19 mouse cellular contexts compared by ENCODE assay signal in genomic region chr7:101070406-101070805, GRCm38 (mm10). TPM values are rescaled to one million over a fixed set of nuclear protein-coding genes. Genes with fewer than 3 reads are reported as not detected.
DNase-seq lines count a peak whose midpoint lies in the region; ATAC-seq and TF ChIP-seq lines count a peak whose summit lies in the region.
"Had no signal": no experiment of that assay in that cellular context is flagged by ENCODE, and none has a peak within 500 bp of the region (broad histone marks: within the 10 kb centered on the region; RNA-seq: fewer than 3 reads in every experiment).

No protein-coding gene starts in this region.

- no peak overlapping the region for H3K4me3 ChIP-seq in liver, embryonic 13.5 days (replicated peaks)
- no peak overlapping the region for H3K4me3 ChIP-seq in liver, embryonic 11.5 days (ENCODE audit: low read depth, low read length)
- H3K4me3 ChIP-seq in bone marrow macrophage, adult 2 months (ENCODE audit: insufficient read depth, low read length) = no peak overlapping the region
- no peak overlapping the region for H3K4me3 ChIP-seq in hindbrain, embryonic 10.5 days
- H3K4me3 ChIP-seq: forebrain, embryonic 13.5 days; midbrain, embryonic 10.5 days; neural tube, embryonic 13.5 days had no signal

- no peak for TF ChIP-seq POLR2A in bone marrow macrophage, adult 2 months (IDR thresholded peaks at IDR 0.05; ENCODE audit: borderline replicate concordance, low read depth, low read length)

- ATAC-seq in liver, embryonic 13.5 days (ENCODE audit: low read depth) = no peak
- no peak for ATAC-seq in liver, embryonic 11.5 days (replicated peaks; ENCODE audit: low FRiP score)
- ATAC-seq in megakaryocyte, adult 5-6 weeks (ENCODE audit: poor library complexity, severe bottlenecking) = peak; percentile 51
- ATAC-seq: forebrain, embryonic 13.5 days had no signal

- intact Hi-C loops in heart, postnatal 36 days (cut with DNase I) = no loop called here

- H3K36me3 ChIP-seq in liver, embryonic 13.5 days = no peaks in the 10 kb centered on the region
- no peaks in the 10 kb centered on the region for H3K36me3 ChIP-seq in liver, embryonic 11.5 days (ENCODE audit: control insufficient read depth, insufficient read depth, low read length)
- H3K36me3 ChIP-seq in hindbrain, embryonic 10.5 days = no peaks in the 10 kb centered on the region
- H3K36me3 ChIP-seq: midbrain, embryonic 10.5 days; neural tube, embryonic 13.5 days had no signal

- DNase-seq in heart, adult 18-20 months = peak; percentile 48 to 50
- no peak for DNase-seq in heart, postnatal 36 days
- no peak for DNase-seq in liver, embryonic 13.5 days
- no peak for DNase-seq in liver, embryonic 11.5 days (ENCODE audit: low spot score)
- DNase-seq in yolk sac, embryonic 10.5 days (ENCODE audit: low spot score) = no peak
- DNase-seq in hindbrain, embryonic 10.5 days (ENCODE audit: low spot score) = no peak
- DNase-seq: adrenal gland, adult 2 months; B cell, adult 2 months; cerebellum, adult 18-20 months; kidney, adult 2 months; lung, adult 2 months; right cerebral cortex, postnatal 4 days had no signal

- no peaks in the 10 kb centered on the region for H3K27me3 ChIP-seq in liver, embryonic 13.5 days
- H3K27me3 ChIP-seq in liver, embryonic 11.5 days (replicated peaks; ENCODE audit: control insufficient read depth, insufficient read depth, low read length) = no peaks in the 10 kb centered on the region
- no peaks in the 10 kb centered on the region for H3K27me3 ChIP-seq in hindbrain, embryonic 10.5 days (ENCODE audit: insufficient read depth, poor library complexity, severe bottlenecking)
- H3K27me3 ChIP-seq: forebrain, embryonic 13.5 days; neural tube, embryonic 13.5 days had no signal

- 8% methylated on average over 4 of the region's 4 CpGs for WGBS in liver, embryonic 13.5 days (ENCODE audit: insufficient replicate concordance)
- whole genome bisulfite sequencing in liver, embryonic 11.5 days = 8% methylated on average over 4 of the region's 4 CpGs
- 53% methylated on average over 4 of the region's 4 CpGs for WGBS in hindbrain, embryonic 10.5 days

- H3K27ac ChIP-seq in liver, embryonic 13.5 days = peak overlapping the region; percentile 0; the same call in 1 of the 2 replicates
- H3K27ac ChIP-seq in liver, embryonic 11.5 days (ENCODE audit: low read depth, low read length) = no peak overlapping the region
- H3K27ac ChIP-seq in bone marrow macrophage, adult 2 months (ENCODE audit: insufficient read depth, low read depth, low read length) = peak overlapping the region; percentile 86
- no peak overlapping the region for H3K27ac ChIP-seq in hindbrain, embryonic 10.5 days
- H3K27ac ChIP-seq: forebrain, embryonic 13.5 days; hindbrain, embryonic 14.5 days; midbrain, embryonic 10.5 days; neural tube, embryonic 13.5 days had no signal

- no peaks in the 10 kb centered on the region for H3K9me3 ChIP-seq in liver, embryonic 13.5 days (replicated peaks)
- no peaks in the 10 kb centered on the region for H3K9me3 ChIP-seq in liver, embryonic 11.5 days (ENCODE audit: control insufficient read depth, low read length)
- no peaks in the 10 kb centered on the region for H3K9me3 ChIP-seq in hindbrain, embryonic 10.5 days
- H3K9me3 ChIP-seq: forebrain, embryonic 13.5 days; midbrain, embryonic 10.5 days; neural tube, embryonic 13.5 days had no signal

- peaks cover 70% of the 10 kb centered on the region for H3K4me1 ChIP-seq in liver, embryonic 13.5 days (replicated peaks)
- H3K4me1 ChIP-seq in liver, embryonic 11.5 days (replicated peaks; ENCODE audit: control insufficient read depth, insufficient read depth, low read length) = peaks cover 31% of the 10 kb centered on the region
- peaks cover 65% of the 10 kb centered on the region for H3K4me1 ChIP-seq in bone marrow macrophage, adult 2 months (ENCODE audit: control insufficient read depth, insufficient read depth, low read length)
- H3K4me1 ChIP-seq in hindbrain, embryonic 10.5 days (replicated peaks) = peaks cover 20% of the 10 kb centered on the region
- H3K4me1 ChIP-seq: forebrain, embryonic 13.5 days; neural tube, embryonic 13.5 days had no signal

- H3K9ac ChIP-seq in liver, embryonic 13.5 days = no peak overlapping the region
- H3K9ac ChIP-seq in liver, embryonic 11.5 days (ENCODE audit: low read depth, low read length) = no peak overlapping the region
- H3K9ac ChIP-seq: forebrain, embryonic 13.5 days; hindbrain, embryonic 14.5 days; neural tube, embryonic 13.5 days had no signal

- no peak for TF ChIP-seq CTCF in bone marrow macrophage, adult 2 months (IDR thresholded peaks at IDR 0.05; ENCODE audit: low read depth, low read length)

- no peak overlapping the region for H3K4me2 ChIP-seq in liver, embryonic 13.5 days
- H3K4me2 ChIP-seq in liver, embryonic 11.5 days = no peak overlapping the region
- H3K4me2 ChIP-seq: forebrain, embryonic 13.5 days; heart, embryonic 11.5 days; hindbrain, embryonic 14.5 days; neural tube, embryonic 13.5 days had no signal

RNA-seq across cellular contexts. Expression of gene Fchsd2, which starts 22.3 kb away (rescaled TPM):
- 10 to 100 TPM; 18.3 to 22.5 TPM for total RNA-seq in heart, adult 18-20 months (2021)
- 10 to 100 TPM; 22.8 to 25.3 TPM for total RNA-seq in heart, postnatal 36 days (2021)
- polyA plus RNA-seq in liver, embryonic 13.5 days (2015; fragmentation: Nextera tagmentation; extraction: Ambion mirVana) = 4.2 and 6.8 TPM in 2 replicates
- 14.2 and 14.4 TPM in 2 replicates for polyA plus RNA-seq in liver, embryonic 11.5 days (2014; fragmentation: Nextera tagmentation; extraction: Ambion mirVana)
- polyA plus RNA-seq in bone marrow macrophage, adult 2 months (2012; ENCODE audit: insufficient read depth, insufficient read length, missing spikeins) = 51.2 and 53.0 TPM in 2 replicates
- 19.7 and 22.1 TPM in 2 replicates for total RNA-seq in megakaryocyte, adult 5-6 weeks (2015)
- 17.2 and 18.1 TPM in 2 replicates for total RNA-seq in megakaryocyte, adult 5-6 weeks (2017)
- 18.5 and 20.9 TPM in 2 replicates for polyA plus RNA-seq in hindbrain, embryonic 10.5 days (2016; fragmentation: Nextera tagmentation; extraction: Ambion mirVana)

RNA-seq across cellular contexts. Expression of gene P2ry2, which starts 57.7 kb away (rescaled TPM):
- 10 to 100 TPM; 19.5 to 20.1 TPM for total RNA-seq in heart, adult 18-20 months (2021)
- 10 to 100 TPM; 19.6 to 28.4 TPM for total RNA-seq in heart, postnatal 36 days (2021)
- polyA plus RNA-seq in liver, embryonic 13.5 days (2015; fragmentation: Nextera tagmentation; extraction: Ambion mirVana) = 0.76 TPM in 2 replicates
- 1.6 and 2.2 TPM in 2 replicates for polyA plus RNA-seq in liver, embryonic 11.5 days (2014; fragmentation: Nextera tagmentation; extraction: Ambion mirVana)
- polyA plus RNA-seq in bone marrow macrophage, adult 2 months (2012; ENCODE audit: insufficient read depth, insufficient read length, missing spikeins) = 4.8 and 5.2 TPM in 2 replicates
- 1.6 and 2.1 TPM in 2 replicates for total RNA-seq in megakaryocyte, adult 5-6 weeks (2015)
- total RNA-seq in megakaryocyte, adult 5-6 weeks (2017) = 3.6 and 3.7 TPM in 2 replicates
- polyA plus RNA-seq in hindbrain, embryonic 10.5 days (2016; fragmentation: Nextera tagmentation; extraction: Ambion mirVana) = 0.86 and 0.89 TPM in 2 replicates
- polyA plus RNA-seq: forebrain, embryonic 13.5 days had no signal

Comparison
In these comparisons a context has a peak if more than half of its experiments do, and no peak if none do; other contexts are left out.
1. DNase-seq: peak in heart, adult 18-20 months (2 of 2); none in heart, postnatal 36 days (0 of 2), liver, embryonic 13.5 days (single experiment), liver, embryonic 11.5 days (single experiment), yolk sac, embryonic 10.5 days (single experiment) and hindbrain, embryonic 10.5 days (single experiment).
2. H3K27ac ChIP-seq: peak in liver, embryonic 13.5 days (single experiment) and bone marrow macrophage, adult 2 months (single experiment); none in liver, embryonic 11.5 days (single experiment) and hindbrain, embryonic 10.5 days (single experiment).